Mouse (Mus musculus) erythroblast, embryonic 14.5 days (primary cell): Measurements from ENCODE around the gene Fam110a.

Experiments used
- GATA1 ChIP-seq: IDR thresholded peaks from 2 replicates; pipeline ENCODE4 v1.6.1; 2012; ENCODE audit warnings: low read length, inconsistent platforms, mixed read lengths
- TAL1 ChIP-seq: IDR thresholded peaks from 3 replicates; pipeline ENCODE4 v1.6.1; 2012; ENCODE audit warnings: low read length, inconsistent platforms, mixed read lengths

- TF ChIP-seq GATA1 (no peak), TAL1 (no peak)
Observed at GRCm38 (mm10) chr2:152024883-152025422, 44.9 kb upstream of the Fam110a start.
